Mouse (Mus musculus) lung, adult 2 months (tissue): ENCODE data around the gene Slc2a4.
"Not testable (repeated sequence)": the region's sequence is repeated elsewhere in the genome, so short reads cannot be mapped to it uniquely, and the experiment has no call there.

Source experiments
- CTCF ChIP-seq: fragments of 200-500 bp; IDR thresholded peaks from 2 replicates; pipeline ENCODE4 v1.5.1; 2011; ENCODE audit warnings: mild to moderate bottlenecking, low read length, control low read depth; ENCODE audit not compliant: insufficient read depth
- POLR2A ChIP-seq: fragments of 200-500 bp; IDR thresholded peaks from 2 replicates; pipeline ENCODE4 v1.6.1; 2011; ENCODE audit warnings: low read depth, mild to moderate bottlenecking, control low read depth, low read length, borderline replicate concordance; ENCODE audit errors: extremely low read depth

- not testable (repeated sequence) for TF ChIP-seq CTCF, POLR2A
These were observed 31.2 kb downstream of the Slc2a4 start for GRCm38 (mm10) chr11:69916652-69917378.
